Mouse (Mus musculus) midbrain, postnatal 0 days (tissue): Measurements from ENCODE around the gene Slk. TPM values are rescaled to one million over a fixed set of nuclear protein-coding genes. Genes with fewer than 3 reads are reported as not detected.
A peak's percentile ranks its signal among the peaks of the same experiment; 100 is the strongest.

Experiments
- ATAC-seq: fragments of 200-750 bp; cut with Nextera tagmentation; 2 replicates; pipeline ENCODE4 v1.8.0; 2017; ENCODE audit warnings: moderate number of reproducible peaks, mild to moderate bottlenecking, moderate TSS enrichment, moderate library complexity; ENCODE audit not compliant: low FRiP score
- DNase-seq: peaks from one replicate; pipeline ENCODE4 v3.0.0-alpha.2; 2015; ENCODE audit warnings: low spot score
- H3K27ac ChIP-seq: fragments of 300-500 bp; sonication (generic); 2 replicates; pipeline ENCODE4 v1.5.1; 2014; ENCODE audit warnings: low read depth, mild to moderate bottlenecking, low read length, mixed read lengths
- H3K27me3 ChIP-seq: fragments of 300-500 bp; sonication (generic); 2 replicates; pipeline ENCODE4 v1.6.1; 2014; ENCODE audit warnings: low read length, control low read depth, mixed read lengths; ENCODE audit not compliant: insufficient read depth
- H3K36me3 ChIP-seq: fragments of 300-500 bp; sonication (generic); 2 replicates; pipeline ENCODE4 v1.6.1; 2014; ENCODE audit warnings: low read length, control low read depth, mixed read lengths; ENCODE audit not compliant: insufficient read depth
- H3K4me1 ChIP-seq: fragments of 300-500 bp; sonication (generic); 2 replicates; pipeline ENCODE4 v1.6.1; 2014; ENCODE audit warnings: mild to moderate bottlenecking, control low read depth, antibody characterized with exemption, low read length, mixed read lengths; ENCODE audit not compliant: insufficient read depth
- H3K4me2 ChIP-seq: fragments of 300-500 bp; sonication (generic); 2 replicates; pipeline ENCODE4 v1.6.1; 2014; ENCODE audit warnings: low read depth, mild to moderate bottlenecking, low read length, mixed read lengths; ENCODE audit not compliant: poor library complexity, severe bottlenecking
- H3K4me3 ChIP-seq: fragments of 300-500 bp; sonication (generic); 2 replicates; pipeline ENCODE4 v1.5.1; 2014; ENCODE audit warnings: low read depth, mild to moderate bottlenecking, low read length, moderate library complexity
- H3K9ac ChIP-seq: fragments of 300-500 bp; sonication (generic); replicated peaks from 2 replicates; pipeline ENCODE4 v1.6.1; 2014; ENCODE audit warnings: mild to moderate bottlenecking, low read length, moderate library complexity, mixed read lengths; ENCODE audit not compliant: poor library complexity, severe bottlenecking
- H3K9me3 ChIP-seq: fragments of 300-500 bp; sonication (generic); 2 replicates; pipeline ENCODE4 v1.6.1; 2016; ENCODE audit warnings: low read length, control low read depth
- CTCF ChIP-seq: IDR thresholded peaks from 2 replicates; pipeline ENCODE4 v1.5.1; 2016; ENCODE audit warnings: antibody characterized with exemption, mild to moderate bottlenecking
- WGBS: fragments of 180-500 bp; shearing (Covaris S2); extraction: QIAGEN DNeasy Blood & Tissue Kit; methylation state at CpG from one replicate; pipeline ENCODE4 v1.1.7; 2014; 5-methylcytosine and 5-hydroxymethylcytosine counted together
- polyA plus RNA-seq: library from polyadenylated mRNA; unstranded; fragments of >200 nt; fragmentation: Nextera tagmentation; extraction: Ambion mirVana; gene quantifications from 2 replicates; pipeline ENCODE4 v1.2.1, GENCODE M21; 2015
- total RNA-seq: library from RNA; depleted of rRNA; stranded (reverse); fragments of >200 nt; gene quantifications from 2 replicates; pipeline ENCODE4 v1.2.3, GENCODE M21; 2014

Slk gene
- total and polyA plus RNA-seq, 2 experiments from 2014 or later: 4.0 to 19.5 TPM

DNA sequence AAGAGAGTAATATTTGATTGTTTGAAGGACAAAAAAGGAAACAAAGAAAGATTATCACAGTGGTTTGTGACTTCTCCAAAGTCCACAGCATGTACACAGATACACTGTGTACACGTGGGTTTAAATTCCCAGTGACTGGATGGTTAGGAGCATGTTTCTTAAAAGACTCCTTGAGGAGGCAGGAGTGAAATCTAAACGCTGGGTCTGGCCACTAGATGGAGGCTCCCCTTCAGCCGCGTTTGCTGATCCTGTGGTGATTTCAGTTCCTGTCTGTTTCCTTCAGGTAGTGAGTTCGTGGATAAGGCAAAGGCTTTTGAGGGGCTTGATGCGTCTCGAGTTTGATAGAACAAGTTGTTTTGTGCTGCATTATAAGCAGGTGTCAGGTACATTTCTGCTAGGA, 34.0 kb downstream of the Slk start:
- H3K9me3 ChIP-seq: no peaks in the 10 kb centered on the region
- TF ChIP-seq CTCF: peak; percentile 40
- no peak for ATAC-seq
- H3K27ac ChIP-seq: no peak overlapping the region
- no peak overlapping the region for H3K9ac ChIP-seq
- no peaks in the 10 kb centered on the region for H3K4me1 ChIP-seq
- no peak overlapping the region for H3K4me2 ChIP-seq
- peak; percentile 2 for DNase-seq
- 56% methylated on average over 7 of the region's 7 CpGs for WGBS
- no peaks in the 10 kb centered on the region; the same call in 1 of the 2 replicates for H3K36me3 ChIP-seq
- no peak overlapping the region for H3K4me3 ChIP-seq
- H3K27me3 ChIP-seq: no peaks in the 10 kb centered on the region

DNA sequence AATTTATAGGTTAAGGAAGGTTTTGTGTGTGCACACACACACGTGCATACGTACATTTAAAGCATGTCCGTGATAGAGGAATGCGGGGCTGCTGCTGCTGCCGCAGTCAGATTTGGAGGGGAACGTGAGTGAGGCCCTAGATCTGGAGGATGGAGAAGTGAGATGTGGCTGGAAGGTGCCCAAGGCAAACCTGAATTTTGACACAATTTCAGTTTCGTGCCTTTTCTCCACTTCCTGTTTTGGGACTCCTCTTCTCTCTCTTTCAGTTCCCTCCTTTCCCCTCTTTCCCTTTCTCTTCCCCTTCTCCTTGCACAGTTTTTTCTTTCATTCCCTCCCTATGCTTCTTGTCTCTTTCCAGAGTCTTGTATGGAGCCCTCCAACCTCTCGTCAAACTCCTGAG, 42.0 kb downstream of the Slk start:
- no peak for ATAC-seq
- Histone ChIP-seq H3K4me2 (no peak overlapping the region), H3K36me3 (peaks cover 11% of the 10 kb centered on the region), H3K27ac (no peak overlapping the region), H3K27me3 (no peaks in the 10 kb centered on the region), H3K4me1 (no peaks in the 10 kb centered on the region), H3K4me3 (no peak overlapping the region), H3K9ac (no peak overlapping the region), H3K9me3 (no peaks in the 10 kb centered on the region)
- no peak for DNase-seq
- WGBS: 87% methylated on average over 8 of the region's 8 CpGs
- TF ChIP-seq CTCF: no peak

DNA sequence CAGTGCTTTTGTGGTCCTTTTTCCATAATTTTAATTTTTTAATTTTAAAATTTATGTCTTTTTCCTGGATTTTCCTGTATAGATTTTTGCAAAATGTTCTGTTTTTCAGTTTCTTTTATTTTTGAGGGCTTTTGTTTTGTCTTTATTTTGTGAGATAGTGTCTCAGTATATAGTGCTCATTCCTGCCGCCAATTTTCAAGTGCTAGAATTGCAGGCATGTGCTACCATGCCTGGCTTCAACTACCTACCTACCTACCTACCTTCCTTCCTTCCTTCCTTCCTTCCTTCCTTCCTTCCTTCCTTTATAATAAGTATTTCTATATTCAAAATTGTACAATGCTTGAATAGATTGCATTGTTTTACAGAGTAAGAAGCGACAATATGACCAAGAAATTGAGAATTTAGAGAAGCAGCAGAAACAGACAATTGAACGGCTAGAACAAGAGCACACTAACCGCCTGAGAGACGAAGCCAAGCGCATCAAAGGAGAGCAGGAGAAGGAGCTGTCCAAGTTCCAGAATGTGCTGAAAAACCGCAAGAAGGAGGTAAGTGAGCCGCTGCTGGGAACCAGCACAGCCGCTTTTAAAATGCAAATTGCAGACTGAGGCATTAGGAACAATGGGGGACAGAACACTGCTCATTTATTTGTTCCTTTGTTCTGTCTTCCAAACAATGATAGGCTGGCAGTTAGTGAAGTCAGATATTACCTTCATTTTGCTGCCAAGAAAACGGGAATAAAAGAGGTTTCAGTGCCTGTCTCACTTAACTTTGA, 45.6 kb downstream of the Slk start:
- Histone ChIP-seq H3K27me3 (no peaks in the 10 kb centered on the region), H3K4me2 (no peak overlapping the region), H3K27ac (no peak overlapping the region), H3K9me3 (no peaks in the 10 kb centered on the region), H3K4me3 (no peak overlapping the region), H3K9ac (no peak overlapping the region), H3K4me1 (no peaks in the 10 kb centered on the region), H3K36me3 (peaks cover 9% of the 10 kb centered on the region)
- TF ChIP-seq CTCF: no peak
- no peak for ATAC-seq
- peak; percentile 4 for DNase-seq
- 23% methylated on average over 10 of the region's 10 CpGs for WGBS

DNA sequence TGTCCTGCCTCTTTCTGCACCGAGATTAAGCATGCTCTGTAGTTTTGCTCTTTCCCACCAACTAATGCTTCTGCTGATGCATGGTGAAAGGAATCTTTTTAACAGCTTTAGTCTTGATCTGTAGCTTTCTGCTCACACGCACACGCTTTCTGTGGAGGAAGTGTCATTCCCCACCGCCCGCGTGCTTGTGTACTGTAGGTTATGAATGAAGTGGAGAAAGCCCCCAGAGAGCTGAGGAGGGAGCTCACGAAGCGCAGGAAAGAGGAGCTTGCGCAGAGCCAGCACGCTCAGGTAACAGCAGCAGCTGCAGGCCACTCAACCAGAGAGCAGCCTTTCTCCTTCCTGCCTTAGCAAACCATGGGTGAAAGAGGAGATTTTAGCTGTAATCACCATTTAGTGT, 48.0 kb downstream of the Slk start:
- TF ChIP-seq CTCF: no peak
- Histone ChIP-seq H3K9ac (no peak overlapping the region), H3K4me1 (no peaks in the 10 kb centered on the region), H3K4me2 (no peak overlapping the region), H3K9me3 (no peaks in the 10 kb centered on the region), H3K36me3 (0 out of 2 replicates have a peak, but pooled peaks cover 4% of the 10 kb centered on the region), H3K4me3 (no peak overlapping the region), H3K27ac (no peak overlapping the region), H3K27me3 (no peaks in the 10 kb centered on the region)
- ATAC-seq (no peak), DNase-seq (peak; percentile 40)
- WGBS: 73% methylated on average over 10 of the region's 10 CpGs

DNA sequence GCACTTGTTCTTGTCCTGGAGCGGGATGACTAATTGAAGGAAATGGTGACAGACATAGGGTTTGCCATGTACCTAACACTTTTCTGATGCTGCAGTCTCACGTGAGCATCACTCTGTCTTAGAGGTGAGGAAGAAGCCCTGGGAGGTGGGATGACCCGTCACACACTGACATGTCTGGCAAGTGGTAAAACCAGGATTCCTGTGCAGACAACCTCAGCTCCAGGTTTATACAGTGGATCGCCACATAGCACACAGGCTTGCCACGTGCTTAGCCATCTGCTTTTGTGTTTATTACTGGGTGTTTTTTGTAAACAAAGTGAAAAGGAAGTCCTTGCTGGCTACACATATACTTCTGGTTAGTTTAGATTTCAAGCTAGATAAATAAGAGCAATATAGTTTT, 49.6 kb downstream of the Slk start:
- Histone ChIP-seq H3K4me1 (no peaks in the 10 kb centered on the region), H3K27me3 (no peaks in the 10 kb centered on the region), H3K9me3 (no peaks in the 10 kb centered on the region), H3K27ac (no peak overlapping the region), H3K4me2 (no peak overlapping the region), H3K9ac (no peak overlapping the region), H3K36me3 (no peaks in the 10 kb centered on the region), H3K4me3 (no peak overlapping the region)
- WGBS: 84% methylated on average over 5 of the region's 5 CpGs
- DNase-seq (no peak), ATAC-seq (no peak)
- no peak for TF ChIP-seq CTCF

DNA sequence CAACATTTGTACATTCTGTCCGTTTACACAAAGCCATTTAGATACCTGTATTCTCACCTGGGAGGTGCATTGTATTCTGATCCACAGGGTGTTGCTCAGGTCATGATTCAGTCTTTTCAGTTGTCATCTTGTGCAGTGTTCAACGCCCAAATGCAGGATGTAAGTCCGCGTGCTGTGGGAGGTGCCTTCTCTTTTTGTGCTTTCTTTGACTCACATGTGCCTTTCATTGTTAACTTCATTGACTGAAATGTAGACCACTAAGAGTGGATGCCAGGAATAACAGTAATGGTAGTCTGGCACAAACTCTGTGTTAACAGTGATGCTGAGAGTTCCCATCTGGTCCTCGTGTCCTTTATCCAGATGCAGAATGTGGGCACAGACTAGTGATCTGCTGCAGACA, 50.9 kb downstream of the Slk start:
- Histone ChIP-seq H3K9ac (no peak overlapping the region), H3K27ac (no peak overlapping the region), H3K4me2 (no peak overlapping the region), H3K36me3 (no peaks in the 10 kb centered on the region), H3K27me3 (no peaks in the 10 kb centered on the region), H3K9me3 (no peaks in the 10 kb centered on the region), H3K4me3 (no peak overlapping the region), H3K4me1 (no peaks in the 10 kb centered on the region)
- WGBS: 75% methylated on average over 5 of the region's 5 CpGs
- TF ChIP-seq CTCF: no peak
- DNase-seq (no peak), ATAC-seq (no peak)
